Mouse (Mus musculus) gastrocnemius, adult 8-10 months (tissue): ENCODE measurements around the gene AC124502.3. TPM values are rescaled to one million over a fixed set of nuclear protein-coding genes. Genes with fewer than 3 reads are reported as not detected.
"Not testable (repeated sequence)": the region's sequence is repeated elsewhere in the genome, so short reads cannot be mapped to it uniquely, and the experiment has no call there.

Experiments used
- DNase-seq, 2 experiments: peaks; one replicate each; pipeline ENCODE4 v3.0.0; 2022; ENCODE audit warnings: low spot score in 2 of 2
- total RNA-seq, 4 experiments: library from RNA; stranded (reverse); gene quantifications; 2 replicates each; pipeline ENCODE4 v1.2.4; 2022

The AC124502.3 gene
- total RNA-seq, 4 experiments from 2014 or later, result 0.61 to 1.7 (median 1.4) TPM

DNA sequence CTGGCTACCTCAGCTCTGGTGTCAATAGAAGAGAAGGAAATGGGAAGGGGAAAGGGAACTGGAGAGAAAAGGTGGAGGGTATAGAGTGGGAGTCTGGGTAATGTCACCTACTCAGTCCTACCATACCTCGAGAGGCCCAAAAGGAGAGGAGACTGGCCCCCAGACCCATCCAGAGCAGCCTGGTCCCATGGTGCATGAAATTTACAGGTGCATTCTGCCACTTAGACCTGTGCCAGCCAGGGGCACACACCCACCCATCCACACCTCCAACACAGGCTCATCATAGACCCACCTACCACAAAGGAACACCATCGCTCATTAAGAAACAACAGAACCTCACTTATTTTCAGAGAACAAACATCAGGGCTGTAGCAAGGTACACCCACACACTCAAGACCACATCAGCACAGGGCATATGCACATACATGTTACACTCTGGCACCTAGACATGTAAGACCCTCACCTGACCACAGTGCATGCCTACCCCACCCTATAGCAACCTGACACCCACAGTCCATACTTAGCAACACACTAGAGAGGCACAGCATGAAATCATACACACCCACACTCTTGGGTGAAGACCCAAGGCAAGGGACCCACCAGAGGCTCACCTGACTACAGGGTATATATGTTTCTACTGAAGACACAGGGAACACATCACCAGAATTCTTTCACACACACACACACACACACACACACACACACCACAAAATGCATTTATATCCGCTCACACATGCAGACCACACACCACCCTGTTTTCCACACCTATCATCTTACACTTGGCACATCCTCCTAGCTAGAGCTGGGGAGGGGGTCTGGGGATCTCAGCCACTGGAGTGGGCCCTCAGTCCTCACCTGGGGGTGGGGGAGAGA lies 45.5 kb downstream of the AC124502.3 start:
- DNase-seq, result no peak

DNA sequence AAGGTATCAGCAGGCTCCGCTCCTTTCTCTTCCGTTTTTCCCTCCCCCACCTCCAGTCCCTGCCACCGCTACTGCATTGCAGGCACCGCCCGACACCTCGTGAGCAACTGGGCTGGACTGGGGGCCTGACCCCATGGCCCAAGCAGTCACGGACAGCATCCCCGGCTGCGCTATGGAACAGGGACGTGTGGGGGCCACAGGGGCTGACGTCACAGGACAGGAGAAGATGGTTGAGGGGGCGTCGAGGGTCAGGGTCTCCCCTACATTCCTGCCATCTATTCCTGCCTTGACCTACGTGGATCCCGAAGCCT lies 46.1 kb downstream of the AC124502.3 start:
- no peak for DNase-seq

DNA sequence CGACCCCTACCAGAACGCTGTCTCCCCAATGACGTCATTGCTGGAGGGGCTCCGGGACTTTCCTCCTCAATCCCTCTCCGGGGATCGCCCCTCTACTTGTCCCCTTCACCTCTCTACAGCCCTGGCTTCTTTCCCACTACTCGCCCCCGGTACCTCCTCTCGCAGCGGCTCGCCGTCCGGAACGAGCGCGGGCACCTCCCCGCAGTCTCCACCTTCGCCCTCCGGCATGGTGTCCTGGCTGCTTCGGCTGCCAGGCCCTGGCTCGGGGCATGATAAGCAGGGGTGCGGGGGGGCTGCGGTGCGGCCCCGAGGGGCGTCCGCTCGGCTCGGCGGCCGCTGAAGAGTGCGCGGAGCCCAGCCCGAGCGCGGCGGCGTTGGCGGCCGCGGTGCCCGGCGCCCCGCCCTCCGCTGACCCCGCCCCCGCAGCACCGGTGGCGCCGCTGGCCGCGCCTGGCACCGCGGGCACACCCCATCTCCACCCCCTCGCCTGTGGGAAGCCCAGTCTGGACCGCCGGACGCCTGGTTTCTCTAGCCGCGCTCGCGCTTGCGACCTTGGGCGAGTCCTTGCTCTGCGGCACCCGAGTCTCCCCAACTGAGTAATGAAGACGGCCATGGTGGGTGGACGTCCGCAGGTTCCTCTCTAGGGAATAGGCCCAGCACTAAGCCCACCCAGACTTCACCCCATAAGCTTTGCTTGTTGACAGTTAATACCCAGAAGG lies 46.6 kb downstream of the AC124502.3 start, which contains the start of gene Tmem151a:
Gene Tmem151a (minus strand): TSS at position 387 of the 719 bp plus-strand sequence.
- no peak for DNase-seq

GRCm38 (mm10) chr19:5086533-5086932 lies 47.8 kb downstream of the AC124502.3 start:
- not testable (repeated sequence) for DNase-seq

DNA sequence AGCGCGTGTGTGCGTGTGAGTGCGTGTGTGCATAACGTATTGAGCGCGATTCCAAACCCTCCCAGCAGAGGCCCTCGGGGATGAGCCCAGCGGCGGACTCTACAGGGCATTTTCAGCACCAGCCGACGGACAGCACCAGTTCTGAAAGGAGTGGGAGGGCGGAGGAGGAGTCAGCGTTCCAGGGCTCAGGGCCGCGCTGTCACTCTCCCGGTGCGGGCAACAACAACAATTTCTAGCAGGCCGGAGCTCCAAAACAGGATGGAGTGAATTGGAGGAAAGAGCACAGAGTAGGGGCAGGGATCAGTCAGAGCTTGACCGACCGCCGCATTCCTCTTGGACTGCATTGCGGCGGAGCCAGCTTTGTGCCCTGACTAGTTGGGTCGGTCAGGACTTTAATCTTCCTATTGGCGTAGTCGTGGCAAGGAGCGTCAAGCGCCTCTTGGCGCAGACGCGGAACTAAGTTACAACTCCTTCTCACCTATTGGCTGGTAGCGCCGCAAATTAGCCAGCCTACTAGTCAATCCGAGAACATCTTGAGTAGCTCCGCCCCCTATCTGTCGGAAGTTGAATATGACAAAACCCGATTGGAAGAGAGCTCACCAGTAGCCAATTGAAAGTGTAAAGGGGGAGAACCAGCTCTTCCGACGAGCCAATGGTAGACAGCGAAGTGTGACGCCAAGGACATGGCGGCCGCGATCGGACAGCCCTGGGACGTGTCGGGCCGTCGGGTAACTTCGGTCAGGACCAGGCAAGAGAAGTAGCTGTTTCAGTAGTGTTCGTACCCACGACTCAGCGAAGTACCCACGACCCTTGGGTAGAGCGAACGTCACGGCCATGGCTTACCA lies 49.4 kb downstream of the AC124502.3 start, which contains the start of gene Yif1a:
Gene Yif1a (plus strand): TSS at position 655 of the 845 bp plus-strand sequence.
- peak; percentile 88 to 91 for DNase-seq

GRCm38 (mm10) chr19:5089324-5089723 lies 50.6 kb downstream of the AC124502.3 start:
- DNase-seq, result no peak

GRCm38 (mm10) chr19:5092083-5092482 lies 53.4 kb downstream of the AC124502.3 start:
- no peak for DNase-seq

DNA sequence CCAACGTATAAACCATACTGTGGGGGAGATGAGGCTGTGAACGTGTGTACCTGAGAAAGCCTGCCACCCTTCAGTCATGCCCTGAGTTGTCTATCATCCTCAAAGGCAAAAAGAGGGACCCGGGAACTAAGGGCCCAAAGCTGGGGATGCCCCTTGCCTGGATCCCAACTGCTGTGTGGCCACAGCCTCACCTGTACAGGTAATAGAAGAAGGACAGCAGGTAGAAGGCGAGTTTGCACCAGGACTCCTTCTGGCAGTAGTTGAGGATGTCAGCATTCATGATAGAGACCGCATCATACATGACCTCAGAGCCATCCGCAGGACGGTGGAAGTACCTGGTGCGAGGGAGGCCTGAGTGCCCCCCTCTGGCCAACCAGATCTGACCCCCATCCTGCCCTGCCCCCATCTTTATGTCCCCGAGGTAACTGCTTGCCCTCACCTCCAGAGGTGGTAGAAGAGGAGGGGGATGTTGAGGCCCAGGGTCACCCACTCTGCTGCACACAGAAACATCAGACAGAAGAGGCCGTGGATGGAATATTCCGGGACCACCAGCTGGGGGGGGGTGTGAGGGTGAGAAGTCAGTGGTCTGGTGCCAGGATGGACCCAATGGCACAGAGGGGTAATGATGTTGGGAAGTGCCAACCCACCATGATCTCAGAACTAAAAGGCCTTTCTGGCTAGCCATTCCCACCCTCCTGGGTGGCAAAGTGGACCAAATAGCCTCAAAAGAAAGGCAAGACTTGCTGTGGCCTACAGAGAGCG lies 55.0 kb downstream of the AC124502.3 start:
- no peak for DNase-seq

- DNase-seq, result peak; percentile 78 to 79
These were observed 55.5 kb downstream of the AC124502.3 start for GRCm38 (mm10) chr19:5094243-5094632.

DNA sequence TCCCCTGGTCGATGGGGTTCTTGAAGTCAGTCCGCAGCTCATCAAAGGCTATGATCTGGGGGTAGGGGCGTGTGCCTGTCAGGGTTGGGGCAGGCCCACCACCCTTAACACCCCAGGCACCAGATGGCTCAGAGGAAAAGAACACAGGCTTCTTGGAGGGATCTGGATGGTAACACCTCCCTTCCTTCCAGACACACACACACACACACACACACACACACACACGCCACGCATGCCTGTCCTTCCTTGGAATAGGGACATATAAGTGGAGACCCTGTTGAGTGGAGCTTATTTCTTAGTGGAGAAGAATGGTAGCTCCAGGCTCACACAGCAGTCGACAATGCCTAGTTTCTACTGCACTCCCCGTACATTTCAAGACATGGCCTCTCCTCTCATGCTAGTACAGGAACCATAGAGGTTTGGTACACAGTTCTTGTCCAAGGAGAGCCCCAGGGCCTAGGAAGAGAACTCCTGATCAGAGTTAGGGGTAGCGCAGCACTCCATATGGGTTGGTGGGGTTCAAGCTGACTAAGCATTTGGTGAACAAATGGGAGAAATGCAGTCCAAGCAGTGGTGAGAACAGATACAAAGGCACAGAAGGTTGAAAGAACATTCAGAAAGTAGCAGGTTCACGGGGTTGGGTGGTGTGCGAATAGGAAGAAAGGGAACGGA lies 56.2 kb downstream of the AC124502.3 start:
- no peak for DNase-seq

- no peak for DNase-seq
These were observed 57.3 kb downstream of the AC124502.3 start for GRCm38 (mm10) chr19:5095887-5096474.

- DNase-seq, result no peak
These were observed 59.1 kb downstream of the AC124502.3 start for GRCm38 (mm10) chr19:5097521-5098362.

DNA sequence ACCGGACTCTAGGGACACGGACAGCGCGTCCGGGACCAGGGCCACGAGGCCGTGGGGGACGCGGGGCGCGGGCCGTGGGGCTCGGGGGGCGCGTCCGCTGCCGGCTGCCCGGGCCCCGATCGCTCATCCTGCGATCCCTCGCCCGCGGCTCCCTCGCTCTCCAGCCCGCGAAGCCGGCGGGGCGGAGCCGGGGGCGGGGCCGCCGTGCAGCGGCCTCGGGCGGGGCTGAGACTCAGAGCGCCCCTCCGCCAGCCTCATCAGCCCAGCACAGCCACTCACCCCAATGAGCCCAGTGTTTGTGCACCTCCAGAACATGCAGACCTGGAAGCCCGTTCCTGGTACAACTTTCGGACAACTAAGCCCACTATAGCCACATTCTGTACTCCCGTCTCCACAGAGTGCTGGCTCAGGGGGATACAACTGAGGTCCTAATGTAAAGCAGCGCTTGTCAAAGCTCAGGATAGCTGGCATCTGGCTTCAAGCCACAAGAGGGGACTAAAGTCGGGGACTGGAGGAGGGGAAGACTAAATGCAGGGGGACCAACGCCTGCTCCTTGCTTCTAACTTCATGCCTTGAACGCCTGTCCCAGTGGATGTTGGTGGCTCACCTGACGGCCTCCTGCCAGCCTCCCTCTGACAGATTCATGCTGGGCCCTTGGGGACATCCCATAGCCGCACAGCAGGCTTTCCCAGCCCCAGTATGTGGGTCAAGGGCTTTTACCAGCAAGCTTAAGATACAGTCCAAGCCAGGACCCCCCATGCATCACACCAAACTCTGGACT lies 59.9 kb downstream of the AC124502.3 start, which contains the start of gene Cnih2:
Gene Cnih2 (minus strand): TSS at position 159 of the 781 bp plus-strand sequence.
- no peak for DNase-seq

Other genes starting within 250 kb of the AC124502.3 start
- gene Rbm4, start 245.0 kb upstream of the AC124502.3 start, total RNA-seq, result 10 to 100 TPM; 32.2 to 39.3 (median 33.5) TPM
- 10 to 100 TPM in 3 of 4 experiments, 1 to 10 TPM in 1; 8.7 to 14.3 (median 11.8) TPM for gene Gm21992, start 227.3 kb upstream of the AC124502.3 start, total RNA-seq
- gene Rbm14, start 227.3 kb upstream of the AC124502.3 start, total RNA-seq, result 1 to 10 TPM; 5.5 to 7.2 (median 6.5) TPM
- 10 to 100 TPM; 18.0 to 27.4 (median 22.5) TPM for gene Ccs, start 199.6 kb upstream of the AC124502.3 start, total RNA-seq
- not detected for gene Ccdc87, start 199.5 kb upstream of the AC124502.3 start, total RNA-seq
- 10 to 100 TPM; 26.2 to 36.7 (median 31.9) TPM for gene Ctsf, start 183.8 kb upstream of the AC124502.3 start, total RNA-seq
- gene Actn3, start 161.0 kb upstream of the AC124502.3 start, total RNA-seq, result over 10,000 TPM in 2 of 4 experiments, 1,000 to 10,000 TPM in 2; 9,112 to 10,193 (median 10,010) TPM
- gene Zdhhc24, start 160.2 kb upstream of the AC124502.3 start, total RNA-seq, result 1 to 10 TPM; 1.8 to 3.6 (median 2.6) TPM
- gene Bbs1, start 132.3 kb upstream of the AC124502.3 start, total RNA-seq, result 1 to 10 TPM; 1.1 to 3.3 (median 1.2) TPM
- gene Dpp3, start 110.6 kb upstream of the AC124502.3 start, total RNA-seq, result 10 to 100 TPM; 12.5 to 14.3 (median 13.1) TPM
- gene Peli3, start 95.8 kb upstream of the AC124502.3 start, total RNA-seq, result 1 to 10 TPM; 2.7 to 3.8 (median 3.3) TPM
- gene Mrpl11, start 76.7 kb upstream of the AC124502.3 start, total RNA-seq, result 10 to 100 TPM; 56.3 to 63.7 (median 60.7) TPM
- under 1 TPM in 1 of 4 experiments, not detected in 3; 0.11 TPM for gene Npas4, start 48.6 kb upstream of the AC124502.3 start, total RNA-seq
- gene Slc29a2, start 15.0 kb upstream of the AC124502.3 start, total RNA-seq, result 1 to 10 TPM; 4.0 to 6.1 (median 4.3) TPM
- gene B4gat1, start 65 bp upstream of the AC124502.3 start, total RNA-seq, result 10 to 100 TPM; 16.0 to 23.1 (median 19.5) TPM
- 10 to 100 TPM; 14.8 to 17.6 (median 16.4) TPM for gene Brms1, start 2.5 kb downstream of the AC124502.3 start, total RNA-seq
- gene Rin1, start 11.6 kb downstream of the AC124502.3 start, total RNA-seq, result 1 to 10 TPM in 1 of 4 experiments, under 1 TPM in 3; 0.47 to 1.0 (median 0.75) TPM
- 1 to 10 TPM; 5.2 to 8.9 (median 7.0) TPM for gene Cd248, start 29.2 kb downstream of the AC124502.3 start, total RNA-seq
- under 1 TPM in 1 of 4 experiments, not detected in 3; 0.12 TPM for gene Tmem151a, start 46.6 kb downstream of the AC124502.3 start, total RNA-seq
- gene Yif1a, start 49.6 kb downstream of the AC124502.3 start, total RNA-seq, result 10 to 100 TPM; 37.4 to 44.7 (median 39.8) TPM
- gene Cnih2, start 59.6 kb downstream of the AC124502.3 start, total RNA-seq, result not detected
- 100 to 1,000 TPM; 124 to 137 (median 131) TPM for gene Rab1b, start 68.2 kb downstream of the AC124502.3 start, total RNA-seq
- gene Klc2, start 79.7 kb downstream of the AC124502.3 start, total RNA-seq, result 10 to 100 TPM; 60.6 to 68.9 (median 64.0) TPM
- gene Pacs1, start 234.2 kb downstream of the AC124502.3 start, total RNA-seq, result 1 to 10 TPM; 4.5 to 6.6 (median 5.4) TPM